Mouse (Mus musculus): Measurements from ENCODE around the gene Spag9.
"Not testable (repeated sequence)": the region's sequence is repeated elsewhere in the genome, so short reads cannot be mapped to it uniquely, and the experiment has no call there.

The Spag9 gene

DNA sequence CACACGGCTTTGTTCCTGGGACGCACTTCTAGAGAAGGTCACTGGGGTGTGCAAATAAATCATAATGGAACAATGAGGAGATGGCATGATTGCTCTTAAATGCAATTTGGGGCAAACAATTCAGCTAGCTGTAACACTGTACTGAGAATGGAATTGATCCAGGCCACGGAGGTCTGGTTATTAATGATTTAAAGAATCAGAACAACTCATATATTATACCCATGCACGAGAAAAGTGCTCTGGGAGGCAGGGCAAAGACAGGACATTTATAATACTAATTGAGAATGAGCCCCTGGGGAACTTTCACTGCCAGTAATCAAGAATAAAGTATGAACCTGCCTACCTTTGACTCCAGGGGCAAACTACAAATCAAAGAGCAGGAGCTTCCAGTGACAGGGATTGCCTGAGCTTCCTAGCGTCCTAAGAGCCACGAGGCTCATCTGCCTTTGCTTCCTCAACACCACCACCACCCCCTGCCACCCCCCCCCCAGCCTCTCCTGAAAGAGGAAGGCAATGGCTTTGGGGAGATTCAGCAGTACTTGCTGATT is 16.3 kb upstream of the Spag9 start:
- in situ Hi-C loops (cut with MboI; ENCODE audit: unreplicated experiment in 2 of 2): no loop called here

DNA sequence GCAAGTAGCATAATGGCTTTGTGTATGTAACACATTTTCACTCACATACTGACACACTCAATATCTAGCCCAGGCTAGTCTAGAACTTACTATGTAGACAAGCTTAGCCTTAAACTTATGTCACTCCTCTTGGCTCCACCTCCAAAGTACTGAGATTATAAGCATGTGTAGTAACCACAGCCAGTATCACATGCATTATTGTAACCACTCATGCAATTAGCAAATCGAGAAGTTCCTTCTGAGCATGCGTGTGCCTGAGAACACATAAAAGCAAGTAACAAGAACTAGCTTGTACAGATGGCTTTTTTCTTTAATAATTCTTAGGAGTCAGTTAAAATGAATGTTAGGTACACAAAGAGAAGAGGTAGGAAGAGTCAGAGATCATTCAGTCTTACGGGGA is 11.3 kb upstream of the Spag9 start:
- in situ Hi-C loops (cut with MboI; ENCODE audit: unreplicated experiment in 2 of 2): no loop called here

DNA sequence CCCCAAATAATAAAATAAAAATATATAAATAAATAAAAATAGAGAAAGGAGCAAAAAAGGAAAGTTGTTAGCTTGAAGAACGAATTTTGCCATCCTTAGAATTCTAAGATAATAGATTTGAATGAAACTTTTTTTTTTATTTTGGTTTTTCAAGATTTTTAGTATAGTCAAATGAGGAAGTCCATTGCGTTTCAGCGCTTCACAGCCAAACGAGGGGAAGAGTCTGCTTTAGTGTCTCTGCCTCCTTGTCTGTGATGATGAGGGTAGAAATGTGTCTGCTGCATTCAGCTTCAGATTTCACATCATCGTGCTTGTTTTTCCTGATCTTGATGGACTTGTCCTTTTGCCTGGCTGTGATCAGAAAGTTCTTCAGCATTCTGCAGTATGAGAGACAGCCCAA is 10.6 kb upstream of the Spag9 start:
- in situ Hi-C loops (cut with MboI; ENCODE audit: unreplicated experiment in 2 of 2): no loop called here

DNA sequence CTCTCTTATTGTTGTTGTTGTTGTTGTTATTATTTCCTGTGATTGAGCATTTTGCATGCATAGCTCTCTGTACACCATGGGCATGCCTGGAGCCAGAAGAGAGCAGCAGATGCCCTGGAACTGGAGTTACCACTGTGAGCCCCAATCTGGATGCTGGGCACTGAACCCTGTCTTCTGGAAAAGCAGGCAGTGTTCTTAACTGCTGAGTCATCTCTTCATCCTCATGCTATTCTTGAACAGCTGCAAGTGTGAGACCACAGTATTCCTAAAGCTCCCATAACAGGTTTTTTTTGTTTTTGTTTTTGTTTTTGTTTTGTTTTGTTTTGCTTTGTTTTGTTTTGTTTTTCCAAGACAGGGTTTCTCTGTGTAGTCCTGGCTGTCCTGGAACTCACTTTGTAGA is 9.6 kb upstream of the Spag9 start:
- in situ Hi-C loops (cut with MboI; ENCODE audit: unreplicated experiment in 2 of 2): no loop called here

DNA sequence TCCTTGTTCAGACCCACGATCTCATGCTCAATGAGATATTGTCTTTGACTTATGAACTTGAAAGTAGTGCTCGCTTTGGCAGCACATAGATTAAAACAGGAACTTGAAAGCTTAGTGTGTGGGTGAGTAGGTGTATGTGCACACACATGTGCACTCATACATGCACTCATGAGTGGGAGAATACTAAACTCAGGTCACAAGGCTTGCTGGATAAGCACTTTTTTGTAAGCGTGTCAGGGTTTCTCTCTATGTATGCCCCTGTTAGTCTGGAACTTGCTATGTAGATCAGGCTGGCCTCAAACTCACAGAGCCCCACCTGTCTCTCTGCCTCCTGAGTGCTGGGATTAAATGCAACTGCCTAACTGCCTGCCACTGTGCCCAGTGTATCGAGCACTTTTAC is 8.9 kb upstream of the Spag9 start:
- in situ Hi-C loops (cut with MboI; ENCODE audit: unreplicated experiment in 2 of 2): no loop called here

DNA sequence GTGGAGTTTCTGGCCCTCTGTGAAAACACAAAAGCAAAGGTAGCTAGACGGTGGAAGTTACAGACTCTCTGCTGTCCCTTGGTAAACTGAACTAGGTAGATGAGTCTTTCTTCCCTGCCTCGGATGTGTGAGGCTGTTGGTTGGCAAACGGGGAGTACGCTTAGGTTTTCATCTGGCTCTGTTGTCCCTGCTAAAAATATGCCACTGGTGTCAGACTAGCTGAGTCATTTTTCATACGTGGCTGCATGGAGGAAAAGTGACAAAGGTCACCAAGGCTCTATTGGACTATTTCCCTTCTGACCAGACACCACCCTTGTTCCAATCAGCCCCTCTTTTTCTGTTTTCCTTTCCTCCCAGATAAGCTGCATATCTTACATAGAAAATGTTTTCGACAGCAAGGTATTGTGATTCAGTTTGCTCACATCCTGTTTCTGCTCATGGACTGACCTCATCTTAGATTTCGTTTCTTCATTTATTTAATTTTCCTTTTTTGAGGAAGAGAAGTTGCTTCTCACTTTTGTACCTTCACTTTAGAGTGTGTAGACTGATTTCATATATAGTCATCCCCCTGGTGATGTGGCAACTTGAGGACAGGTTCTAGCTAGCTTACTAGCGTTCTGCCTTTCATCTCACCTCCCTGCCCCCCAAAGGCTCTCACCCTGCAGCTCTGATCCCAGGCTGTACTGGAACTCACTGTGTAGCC is 8.1 kb upstream of the Spag9 start:
- in situ Hi-C loops (cut with MboI; ENCODE audit: unreplicated experiment in 2 of 2): no loop called here

DNA sequence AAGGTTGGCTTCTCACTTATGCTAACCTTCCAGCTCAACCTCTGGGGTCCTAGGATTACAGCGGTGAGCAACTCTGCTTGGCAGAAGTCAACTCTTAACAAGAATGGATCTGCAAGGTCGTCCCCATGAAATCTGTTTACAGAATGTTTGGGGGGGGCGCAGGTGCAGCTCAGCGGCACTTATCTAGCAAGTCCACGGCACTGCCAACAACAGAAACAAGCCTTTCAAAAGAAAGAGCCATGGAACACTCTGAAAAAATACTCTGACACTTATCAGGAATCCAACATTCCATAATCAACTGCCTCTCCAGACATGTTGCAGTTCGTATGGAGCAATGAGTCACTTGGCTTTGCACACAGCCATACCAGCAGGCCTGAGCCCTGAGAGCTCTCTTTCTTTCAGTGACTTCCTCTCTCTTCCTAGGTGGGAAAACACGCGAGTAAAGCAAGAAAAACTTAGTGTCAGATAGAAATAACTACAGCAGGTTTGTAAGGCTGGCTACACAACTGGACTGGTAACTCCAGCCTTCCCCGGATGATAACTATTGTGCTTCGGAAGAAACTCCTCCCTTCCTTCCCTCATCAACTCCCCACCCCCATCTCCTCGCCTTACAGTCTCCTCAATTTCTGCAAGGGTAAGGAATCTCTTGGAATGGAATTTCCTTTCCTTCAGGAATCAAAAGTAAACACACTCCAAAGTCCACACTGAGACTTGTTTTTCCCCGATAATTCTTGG is 7.4 kb upstream of the Spag9 start:
- in situ Hi-C loops (cut with MboI; ENCODE audit: unreplicated experiment in 2 of 2): no loop called here

DNA sequence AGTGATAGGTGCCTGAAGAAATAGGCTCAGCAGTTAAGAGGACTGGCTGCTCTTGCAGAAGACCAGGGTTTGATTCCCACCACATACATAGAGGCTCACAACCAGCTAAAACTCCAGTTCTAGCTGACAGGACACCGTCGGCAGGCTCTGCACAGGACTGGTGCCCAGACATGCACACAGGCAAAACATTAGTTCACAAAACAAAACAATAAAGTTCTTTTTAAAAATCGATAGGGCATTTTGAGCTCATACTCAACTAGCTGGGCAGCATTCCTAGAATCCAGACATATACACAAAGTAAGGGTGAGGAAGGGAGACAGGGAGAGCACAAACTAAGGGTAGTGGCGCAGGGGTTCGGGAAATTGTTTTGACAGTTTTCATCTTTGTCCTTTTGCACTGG is 1.4 kb upstream of the Spag9 start:
- in situ Hi-C loops (cut with MboI; ENCODE audit: unreplicated experiment in 2 of 2): no loop called here

DNA sequence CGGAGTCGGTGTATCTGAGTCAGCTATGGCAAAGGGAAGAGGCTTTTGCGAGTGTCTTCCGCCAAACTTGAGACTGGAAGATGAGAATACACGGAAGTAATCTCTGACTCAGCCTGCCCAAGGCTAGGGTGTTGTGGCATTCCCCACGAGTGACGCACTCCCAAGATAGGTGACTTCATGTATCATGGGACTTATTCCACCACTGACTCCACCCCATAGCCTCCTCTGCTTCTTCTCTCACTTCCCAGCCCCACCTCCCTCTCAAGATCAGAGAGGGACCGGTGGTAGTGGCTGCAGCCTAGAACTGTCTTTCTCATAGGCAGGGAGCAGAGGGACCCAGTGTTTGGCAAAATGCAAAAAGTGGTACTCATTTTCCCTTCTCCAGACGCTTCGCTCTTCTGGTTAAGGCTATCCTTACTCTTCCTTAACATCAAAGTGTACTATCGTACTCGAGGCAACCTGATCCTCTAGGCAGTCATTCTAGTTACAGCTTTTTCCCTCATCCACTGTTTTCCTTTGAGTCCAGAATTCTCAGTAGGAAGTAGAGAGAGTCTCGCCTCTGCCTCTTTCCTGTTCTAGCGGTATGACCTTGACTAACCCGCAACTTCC is 676 bp upstream of the Spag9 start:
- in situ Hi-C loops (cut with MboI; ENCODE audit: unreplicated experiment in 2 of 2): no loop called here

DNA sequence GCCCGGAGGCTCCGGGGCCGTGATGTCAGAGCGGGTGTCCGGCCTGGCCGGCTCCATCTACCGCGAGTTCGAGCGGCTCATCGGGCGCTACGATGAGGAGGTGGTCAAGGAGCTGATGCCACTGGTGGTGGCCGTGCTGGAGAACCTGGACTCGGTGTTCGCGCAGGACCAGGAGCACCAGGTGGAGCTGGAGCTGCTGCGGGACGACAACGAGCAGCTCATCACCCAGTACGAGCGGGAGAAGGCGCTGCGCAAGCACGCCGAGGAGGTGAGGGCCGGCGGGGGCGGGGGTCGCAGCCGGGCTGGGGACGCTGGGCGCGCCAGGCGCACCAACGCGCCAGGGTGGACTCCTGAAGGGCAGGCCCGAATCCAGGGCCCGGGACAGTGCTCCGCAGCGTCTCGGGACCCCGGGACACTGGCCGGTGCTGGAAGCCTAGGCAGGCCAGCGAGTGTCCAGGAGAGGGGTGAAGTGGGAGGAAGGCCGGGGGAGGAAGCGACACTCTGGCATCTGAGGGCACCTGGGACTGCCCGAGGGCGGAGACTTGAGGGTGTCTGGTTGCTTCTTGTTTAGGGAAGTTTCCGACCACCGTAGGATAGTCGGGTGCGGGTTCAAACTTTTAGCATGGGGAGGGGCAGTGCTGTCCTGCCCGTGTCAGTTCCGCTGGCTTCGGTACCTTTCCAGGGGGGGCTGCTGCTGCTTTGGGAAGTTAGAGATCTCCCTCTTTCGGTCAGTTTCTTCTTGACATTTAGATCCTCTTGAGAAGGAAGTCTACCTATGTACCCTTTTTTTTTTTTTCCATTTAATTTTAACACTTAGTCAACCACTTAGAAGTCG is 632 bp downstream of the Spag9 start:
- in situ Hi-C loops (cut with MboI; ENCODE audit: unreplicated experiment in 2 of 2): no loop called here

DNA sequence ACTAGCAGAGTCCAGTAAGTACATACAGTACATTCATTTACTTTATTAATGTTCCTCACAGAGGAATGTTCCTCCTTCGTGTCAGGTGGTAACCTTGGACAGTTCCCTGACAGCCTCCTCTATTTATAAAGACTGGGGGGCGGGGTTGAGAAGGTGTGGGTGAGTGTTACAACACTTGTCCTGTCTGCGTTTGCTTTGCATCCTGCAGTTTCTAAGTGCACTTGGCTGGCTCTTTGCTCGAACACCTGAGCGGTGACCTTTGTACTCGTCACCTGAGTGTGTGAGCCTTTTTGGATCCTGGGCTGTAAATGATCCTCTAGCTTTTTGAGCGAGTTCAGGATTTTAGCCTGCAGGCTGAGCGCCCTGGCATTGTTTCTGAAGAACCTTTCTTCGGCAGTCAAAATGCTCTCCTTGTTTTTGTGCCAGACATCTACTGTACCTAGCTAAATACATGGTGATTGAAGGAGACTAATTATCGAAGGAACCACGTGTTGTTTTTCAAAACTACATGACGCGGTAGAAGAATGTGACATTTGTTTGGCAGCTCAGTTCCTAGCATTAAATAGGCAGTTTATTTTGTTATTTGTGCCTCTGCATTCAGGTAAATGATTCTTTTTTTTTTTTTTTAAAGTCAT is 1.4 kb downstream of the Spag9 start:
- in situ Hi-C loops (cut with MboI; ENCODE audit: unreplicated experiment in 2 of 2): no loop called here

DNA sequence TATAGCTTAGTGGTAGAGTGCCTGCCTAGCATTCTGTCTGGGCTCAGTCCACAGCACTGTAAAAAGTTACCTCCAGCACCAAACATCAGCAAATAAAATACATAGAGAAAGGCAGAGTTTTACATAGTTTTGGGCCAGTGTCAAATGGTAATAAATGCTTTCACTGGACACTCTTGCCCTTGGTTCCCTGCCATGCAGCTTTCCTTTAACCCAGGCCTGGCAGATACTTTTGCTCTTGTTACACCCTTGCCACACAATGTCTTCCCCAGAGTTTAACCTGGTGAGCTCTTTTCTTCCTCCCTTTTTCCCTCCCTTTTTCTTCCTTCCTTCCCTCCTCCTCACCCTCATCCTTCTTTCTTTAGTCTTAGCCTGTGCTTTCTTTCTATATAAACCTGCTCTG is 3.4 kb downstream of the Spag9 start:
- in situ Hi-C loops (cut with MboI; ENCODE audit: unreplicated experiment in 2 of 2): no loop called here

DNA sequence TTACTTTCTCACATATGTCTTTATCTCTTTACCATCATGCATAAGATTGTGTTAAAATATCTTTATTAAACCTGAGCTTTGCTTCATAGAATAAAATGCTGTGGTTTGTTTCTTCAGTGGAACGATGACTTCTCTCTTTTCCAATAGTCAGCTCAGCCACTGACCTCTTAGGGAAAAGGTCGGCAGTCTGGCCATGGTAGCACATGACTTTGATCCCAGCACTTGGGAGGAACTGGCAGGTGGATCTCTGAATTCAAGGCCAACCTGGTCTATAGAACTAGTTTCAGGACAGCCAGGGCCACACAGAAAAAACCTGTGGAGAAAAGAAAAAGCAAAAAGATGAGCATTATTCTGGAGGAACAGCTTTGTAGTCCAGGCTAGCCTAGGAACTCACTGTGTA is 7.5 kb downstream of the Spag9 start:
- in situ Hi-C loops (cut with MboI; ENCODE audit: unreplicated experiment in 2 of 2): no loop called here

DNA sequence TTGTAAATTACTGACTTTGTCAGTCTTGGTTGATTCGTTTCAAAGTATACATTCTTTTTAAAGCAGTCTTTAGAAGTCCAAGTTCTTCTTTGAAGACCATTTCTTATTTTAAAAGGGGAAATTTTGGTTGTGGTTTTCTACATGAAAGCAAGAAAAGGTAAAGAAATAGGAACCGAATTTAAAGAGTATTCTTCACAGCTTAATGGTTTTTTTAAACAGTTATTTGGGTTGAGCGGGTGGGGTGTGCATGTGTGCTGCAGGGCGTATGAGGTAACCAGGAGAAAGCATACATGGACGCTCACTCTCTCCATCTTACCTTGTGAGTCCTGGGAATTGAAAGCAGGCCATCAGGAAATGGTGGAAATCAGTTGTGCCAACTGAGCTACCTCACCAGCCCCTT is 23.2 kb downstream of the Spag9 start:
- in situ Hi-C loops (cut with MboI; ENCODE audit: unreplicated experiment in 2 of 2): no loop called here

DNA sequence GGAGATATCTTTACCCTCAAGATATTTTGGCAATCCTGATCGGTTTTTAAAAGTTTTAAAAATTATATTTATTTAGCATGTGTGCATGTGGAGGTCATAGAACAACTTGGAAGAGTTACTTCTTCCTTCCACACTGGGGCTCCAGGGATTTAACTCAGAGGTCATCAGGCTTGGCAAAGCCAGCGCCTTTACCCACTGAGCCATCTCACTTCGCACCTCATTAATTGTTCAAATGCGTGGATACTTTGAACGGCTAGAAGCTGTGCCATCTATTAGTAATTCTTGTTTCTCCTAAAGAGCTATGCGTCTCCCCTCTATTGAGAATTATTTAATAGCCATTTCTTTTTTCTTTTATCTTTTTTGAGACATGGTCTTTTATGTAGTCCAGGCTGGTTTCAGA is 24.5 kb downstream of the Spag9 start:
- in situ Hi-C loops (cut with MboI; ENCODE audit: unreplicated experiment in 2 of 2): no loop called here

DNA sequence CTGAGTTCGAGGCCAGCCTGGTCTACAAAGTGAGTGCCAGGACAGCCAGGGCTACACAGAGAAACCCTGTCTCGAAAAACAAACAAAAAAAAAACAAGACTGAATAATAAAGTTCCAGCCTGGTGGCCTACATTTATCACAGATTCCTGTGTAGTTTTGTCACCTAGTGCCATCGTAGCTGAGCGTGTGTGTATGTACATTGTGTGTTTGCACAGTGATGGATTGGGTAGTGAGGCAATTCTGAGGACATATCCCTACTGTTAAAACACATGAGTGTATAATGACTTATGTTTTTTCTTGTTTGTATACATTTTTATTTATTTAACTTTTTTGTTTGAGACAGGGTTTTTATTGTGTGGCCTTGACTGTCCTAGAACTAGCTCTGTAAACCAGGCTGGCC is 30.4 kb downstream of the Spag9 start:
- in situ Hi-C loops (cut with MboI; ENCODE audit: unreplicated experiment in 2 of 2): no loop called here

DNA sequence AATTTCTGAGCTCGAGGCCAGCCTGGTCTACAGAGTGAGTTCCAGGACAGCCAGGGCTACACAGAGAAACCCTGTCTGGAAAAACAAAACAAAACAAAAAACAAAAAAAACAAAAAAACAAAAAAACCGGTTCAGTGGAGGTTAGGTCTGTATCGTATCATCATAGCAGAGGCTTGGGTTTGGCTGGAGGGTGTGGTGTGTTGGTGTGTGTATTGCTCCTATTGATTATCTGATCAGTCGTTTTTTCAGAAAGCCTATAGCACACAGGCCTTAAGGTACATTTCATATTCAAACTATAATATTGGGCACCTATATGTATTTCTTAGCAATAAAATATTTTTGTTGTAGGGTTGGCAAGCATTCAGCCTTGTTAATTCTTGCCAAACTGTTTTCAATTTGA is 36.2 kb downstream of the Spag9 start:
- in situ Hi-C loops (cut with MboI; ENCODE audit: unreplicated experiment in 2 of 2): no loop called here

DNA sequence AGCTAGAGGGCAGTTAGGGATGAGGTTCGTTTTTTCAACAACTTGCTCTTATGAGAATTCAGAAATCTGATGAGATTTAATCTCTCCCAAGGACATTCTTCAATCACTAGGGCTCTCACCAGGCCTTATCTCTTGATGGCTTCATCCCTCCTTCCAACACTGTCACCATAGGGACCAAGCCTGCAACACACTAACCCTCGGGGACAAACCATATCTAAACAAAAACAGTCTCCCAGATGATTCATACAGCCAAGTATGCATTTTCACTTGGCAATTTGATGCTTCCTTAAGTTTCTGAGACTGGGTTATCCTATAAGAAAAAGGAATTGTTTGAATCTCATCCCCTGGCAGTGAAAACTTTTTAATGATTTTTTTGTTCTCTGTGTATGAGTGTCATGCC is 37.1 kb downstream of the Spag9 start:
- in situ Hi-C loops (cut with MboI; ENCODE audit: unreplicated experiment in 2 of 2): no loop called here

DNA sequence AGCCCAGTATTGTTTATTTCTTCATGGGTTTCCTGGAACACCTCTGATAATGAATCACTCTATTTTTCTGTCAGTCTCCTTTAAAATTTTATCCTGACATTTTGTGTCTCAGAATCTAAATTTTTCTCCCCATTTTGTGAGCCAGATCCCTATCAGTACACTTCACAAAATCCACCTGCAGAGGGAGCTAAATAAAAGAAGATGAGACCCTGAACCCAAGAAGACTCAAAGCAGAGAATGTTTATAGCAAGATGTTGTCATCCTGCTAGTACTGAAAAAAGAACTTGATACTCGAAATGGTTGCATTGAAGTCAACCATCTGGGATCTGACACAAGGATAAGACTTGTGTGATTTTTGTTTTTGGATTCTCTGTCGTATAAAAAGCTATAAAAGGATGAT is 40.1 kb downstream of the Spag9 start:
- in situ Hi-C loops (cut with MboI; ENCODE audit: unreplicated experiment in 2 of 2): no loop called here

DNA sequence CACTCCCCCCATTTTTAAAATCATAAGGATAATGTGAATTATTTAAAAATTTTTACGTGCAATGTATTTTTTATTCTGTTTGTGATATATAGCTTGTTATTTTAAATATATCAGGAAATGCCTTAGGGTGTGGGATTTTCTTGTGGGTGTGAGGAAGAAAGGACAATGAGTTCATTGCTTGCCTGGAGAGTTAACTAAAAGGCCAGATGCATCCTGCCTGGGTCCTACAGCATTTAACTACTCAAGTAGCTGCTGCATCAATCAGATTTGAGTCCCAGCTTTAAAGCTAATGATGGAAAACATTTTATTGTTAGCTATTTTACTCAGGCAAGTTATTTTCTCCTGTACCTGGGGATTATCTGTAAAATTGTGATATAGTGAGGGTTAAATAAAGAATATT is 45.6 kb downstream of the Spag9 start:
- in situ Hi-C loops (cut with MboI; ENCODE audit: unreplicated experiment in 2 of 2): no loop called here

DNA sequence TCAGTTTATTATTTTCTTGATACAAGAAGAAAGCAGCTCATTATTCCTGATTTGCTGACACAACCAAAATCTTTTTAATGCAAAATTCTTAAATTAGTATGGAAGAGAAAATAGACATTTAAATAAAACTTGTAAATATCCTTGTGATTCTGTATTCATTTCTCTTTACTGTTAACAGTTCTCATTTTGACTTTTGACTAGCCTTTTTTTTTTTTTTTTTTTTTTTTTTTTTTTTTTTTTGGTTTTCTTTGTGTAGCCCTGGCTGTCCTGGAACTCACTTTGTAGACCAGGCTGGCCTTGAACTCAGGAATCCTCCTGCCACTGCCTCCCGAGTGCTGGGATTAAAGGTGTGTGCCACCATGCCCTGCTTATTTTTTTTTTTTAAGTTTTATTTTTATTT is 46.4 kb downstream of the Spag9 start:
- in situ Hi-C loops (cut with MboI; ENCODE audit: unreplicated experiment in 2 of 2): not testable (repeated sequence)
